Mouse (Mus musculus): ENCODE measurements at regions not wholly inside any gene's neighbourhood (a gene's known extent, or its start where the extent isn't known, plus 50 kb on each side); places are given as distances from the start of the nearest gene placed in this dataset.

- no peak overlapping the region for H3K4me3 ChIP-seq (replicated peaks; ENCODE audit: insufficient read depth, low read depth, low read length)
- DNase-seq: no peak
- no peaks in the 10 kb centered on the region for H3K27me3 ChIP-seq (ENCODE audit: control insufficient read depth, insufficient read depth, low read length)
- H3K27ac ChIP-seq (ENCODE audit: insufficient read depth, low read length): no peak overlapping the region
- TF ChIP-seq CTCF (IDR thresholded peaks at IDR 0.05; ENCODE audit: borderline replicate concordance, insufficient read depth, low read depth, low read length) (no peak), POLR2A (IDR thresholded peaks at IDR 0.05; ENCODE audit: borderline replicate concordance, insufficient read depth, low read length) (no peak)
- WGBS: 97% methylated on average over 2 of the region's 2 CpGs
- no peaks in the 10 kb centered on the region for H3K4me1 ChIP-seq (ENCODE audit: control insufficient read depth, insufficient read depth, low read length)
Measured at GRCm38 (mm10) chr3:111291018-111291538, 1040.3 kb upstream of the Prmt6 start.

- no peak overlapping the region for H3K27ac ChIP-seq (ENCODE audit: insufficient read depth, low read length)
- H3K4me3 ChIP-seq (replicated peaks; ENCODE audit: insufficient read depth, low read depth, low read length): no peak overlapping the region
- no peaks in the 10 kb centered on the region for H3K27me3 ChIP-seq (ENCODE audit: control insufficient read depth, insufficient read depth, low read length)
- H3K4me1 ChIP-seq (ENCODE audit: control insufficient read depth, insufficient read depth, low read length): no peaks in the 10 kb centered on the region
- TF ChIP-seq POLR2A (IDR thresholded peaks at IDR 0.05; ENCODE audit: borderline replicate concordance, insufficient read depth, low read length) (no peak), CTCF (IDR thresholded peaks at IDR 0.05; ENCODE audit: borderline replicate concordance, insufficient read depth, low read depth, low read length) (no peak)
- no peak for DNase-seq
Measured at GRCm38 (mm10) chr3:111281584-111281983, 1030.8 kb upstream of the Prmt6 start.
